Mouse (Mus musculus) heart, embryonic 11.5 days (tissue): ENCODE results near the gene Kat2a. TPM values are rescaled to one million over a fixed set of nuclear protein-coding genes. Genes with fewer than 3 reads are reported as not detected.
"Not testable (repeated sequence)": the region's sequence is repeated elsewhere in the genome, so short reads cannot be mapped to it uniquely, and the experiment has no call there.

Experiments used
- ATAC-seq: fragments of 200-750 bp; cut with Nextera tagmentation; replicated peaks from 2 replicates; pipeline ENCODE4 v1.8.0; 2017; ENCODE audit warnings: moderate library complexity; ENCODE audit not compliant: insufficient number of reproducible peaks, low FRiP score, low TSS enrichment
- H3K27ac ChIP-seq: fragments of 300-500 bp; sonication (generic); 2 replicates; pipeline ENCODE4 v1.5.1; 2014; ENCODE audit warnings: mild to moderate bottlenecking, low read depth, low read length
- H3K27me3 ChIP-seq: fragments of 300-500 bp; sonication (generic); 2 replicates; pipeline ENCODE4 v1.6.1; 2014; ENCODE audit warnings: mild to moderate bottlenecking, low read length, mixed read lengths; ENCODE audit not compliant: control insufficient read depth, insufficient read depth
- H3K36me3 ChIP-seq: fragments of 300-500 bp; sonication (generic); 2 replicates; pipeline ENCODE4 v1.6.1; 2014; ENCODE audit warnings: mild to moderate bottlenecking, low read length, moderate library complexity, mixed read lengths; ENCODE audit not compliant: control insufficient read depth, insufficient read depth
- H3K4me1 ChIP-seq: fragments of 300-500 bp; sonication (generic); 2 replicates; pipeline ENCODE4 v1.6.1; 2014; ENCODE audit warnings: low read length; ENCODE audit not compliant: control insufficient read depth, insufficient read depth
- H3K4me2 ChIP-seq: fragments of 300-500 bp; sonication (generic); 2 replicates; pipeline ENCODE4 v1.6.1; 2014; ENCODE audit warnings: mild to moderate bottlenecking, moderate library complexity
- H3K4me3 ChIP-seq: fragments of 300-500 bp; sonication (generic); 2 replicates; pipeline ENCODE4 v1.5.1; 2014; ENCODE audit warnings: low read depth, low read length
- H3K9ac ChIP-seq: fragments of 300-500 bp; sonication (generic); 2 replicates; pipeline ENCODE4 v1.6.1; 2014; ENCODE audit warnings: mild to moderate bottlenecking, low read depth, low read length, moderate library complexity
- H3K9me3 ChIP-seq: fragments of 300-500 bp; sonication (generic); replicated peaks from 2 replicates; pipeline ENCODE4 v1.6.1; 2016; ENCODE audit warnings: low read length; ENCODE audit not compliant: control insufficient read depth
- WGBS: fragments of 180-500 bp; shearing (Covaris S2); extraction: QIAGEN DNeasy Blood & Tissue Kit; methylation state at CpG from one replicate; pipeline ENCODE4 v1.1.7; 2014; ENCODE audit not compliant: insufficient replicate concordance; 5-methylcytosine and 5-hydroxymethylcytosine counted together
- polyA plus RNA-seq: library from polyadenylated mRNA; unstranded; fragments of >200 nt; fragmentation: Nextera tagmentation; extraction: Ambion mirVana; gene quantifications from 2 replicates; pipeline ENCODE4 v1.2.1, GENCODE M21; 2014

The Kat2a gene
- polyA plus RNA-seq, 1 experiment from 2014 or later, result 36.7 TPM

DNA sequence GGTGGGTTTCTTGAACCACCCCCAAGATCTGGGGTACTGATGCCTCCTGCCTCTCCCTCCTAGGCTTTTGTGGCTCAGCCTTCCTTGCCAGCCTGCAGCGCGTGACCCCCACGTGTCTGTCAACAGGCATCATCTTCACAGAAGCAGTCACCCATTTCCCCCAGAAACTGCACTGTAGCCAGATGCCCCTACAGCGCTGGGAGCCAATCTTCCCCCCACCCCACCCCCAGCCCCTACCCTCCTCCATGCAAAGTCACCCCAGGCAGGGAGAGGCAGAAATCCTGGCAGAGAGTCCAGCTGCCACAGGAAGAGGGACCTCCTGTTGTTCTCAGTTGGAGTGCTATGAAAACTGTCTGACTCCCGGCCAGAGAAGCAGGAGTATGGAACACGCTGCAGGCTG is 55.8 kb downstream of the Kat2a start:
- no peak overlapping the region for H3K4me3 ChIP-seq
- H3K4me2 ChIP-seq, result peak overlapping the region; percentile 34; the same call in 1 of the 2 replicates
- no peak overlapping the region for H3K9ac ChIP-seq
- H3K36me3 ChIP-seq, result no peaks in the 10 kb centered on the region
- peaks cover 2% of the 10 kb centered on the region for H3K27me3 ChIP-seq
- 7% methylated on average over 6 of the region's 6 CpGs for WGBS
- no peak for ATAC-seq
- H3K27ac ChIP-seq, result no peak overlapping the region
- no peaks in the 10 kb centered on the region for H3K9me3 ChIP-seq
- H3K4me1 ChIP-seq, result peaks cover 10% of the 10 kb centered on the region

DNA sequence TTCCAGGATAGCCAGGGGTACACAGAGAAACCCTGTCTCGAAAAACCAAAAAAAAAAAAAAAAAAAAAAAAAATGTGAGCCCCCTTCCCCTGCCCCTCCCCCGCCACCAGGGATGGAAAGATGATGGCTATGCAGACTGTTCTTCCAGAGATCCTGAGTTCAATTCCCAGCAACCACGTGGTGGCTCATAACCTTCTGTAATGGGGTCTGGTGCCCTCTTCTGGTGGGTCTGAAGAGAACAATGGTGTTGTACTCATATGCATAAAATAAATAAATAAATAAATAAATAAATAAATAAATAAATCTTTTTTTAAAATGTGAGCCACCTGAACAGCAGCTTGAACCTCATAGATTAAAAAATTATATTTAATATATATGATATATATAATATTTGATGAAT is 56.7 kb downstream of the Kat2a start:
- not testable (repeated sequence) for H3K9ac ChIP-seq, H3K4me1 ChIP-seq, ATAC-seq, H3K36me3 ChIP-seq, H3K27ac ChIP-seq, H3K9me3 ChIP-seq, H3K4me3 ChIP-seq, H3K4me2 ChIP-seq
- WGBS, result 52% methylated on average over 2 of the region's 3 CpGs
- peaks cover 10% of the 10 kb centered on the region for H3K27me3 ChIP-seq

Other genes starting within 250 kb of the Kat2a start
- gene Klhl11, start 239.7 kb downstream of the Kat2a start, polyA plus RNA-seq, result 8.1 and 8.9 TPM in 2 replicates
- 76.6 and 93.9 TPM in 2 replicates for gene Acly, start 184.5 kb downstream of the Kat2a start, polyA plus RNA-seq
- 0.31 and 1.1 TPM in 2 replicates for gene Ttc25, start 166.9 kb downstream of the Kat2a start, polyA plus RNA-seq
- 15.7 and 19.0 TPM in 2 replicates for gene Cnp, start 137.6 kb downstream of the Kat2a start, polyA plus RNA-seq
- gene Nkiras2, start 93.2 kb downstream of the Kat2a start, polyA plus RNA-seq, result 65.4 and 66.9 TPM in 2 replicates
- gene Dnajc7, start 92.3 kb downstream of the Kat2a start, polyA plus RNA-seq, result 69.4 and 85.1 TPM in 2 replicates
- 0.14 and 0.25 TPM in 2 replicates for gene Zfp385c, start 20.0 kb downstream of the Kat2a start, polyA plus RNA-seq
- 0.65 and 1.3 TPM in 2 replicates for gene Dhx58, start 8.2 kb downstream of the Kat2a start, polyA plus RNA-seq
- gene Hspb9, start 1.4 kb upstream of the Kat2a start, polyA plus RNA-seq, result 0.37 TPM in 1 of 2 replicates, not detected in the other
- 30.8 and 41.1 TPM in 2 replicates for gene Rab5c, start 25.8 kb upstream of the Kat2a start, polyA plus RNA-seq
- not detected in 2 replicates for gene Kcnh4, start 47.5 kb upstream of the Kat2a start, polyA plus RNA-seq
- gene Hcrt, start 50.5 kb upstream of the Kat2a start, polyA plus RNA-seq, result not detected in 2 replicates
- 3.8 and 5.3 TPM in 2 replicates for gene Ghdc, start 58.5 kb upstream of the Kat2a start, polyA plus RNA-seq
- 26.4 and 32.0 TPM in 2 replicates for gene Stat5b, start 138.3 kb upstream of the Kat2a start, polyA plus RNA-seq
- gene Stat5a, start 146.9 kb upstream of the Kat2a start, polyA plus RNA-seq, result 5.6 and 5.9 TPM in 2 replicates
- gene Stat3, start 227.1 kb upstream of the Kat2a start, polyA plus RNA-seq, result 45.0 and 49.0 TPM in 2 replicates